Mouse (Mus musculus): ENCODE results near the gene Snrpb2. TPM values are rescaled to one million over a fixed set of nuclear protein-coding genes. Genes with fewer than 3 reads are reported as not detected.

Snrpb2 gene
- 8.2 and 17.1 TPM in 2 replicates for polyA plus RNA-seq (2012; rRNA removed)
- 38.4 and 40.2 TPM in 2 replicates for polyA plus RNA-seq (2014; fragmentation: Nextera tagmentation; extraction: Ambion mirVana)

DNA sequence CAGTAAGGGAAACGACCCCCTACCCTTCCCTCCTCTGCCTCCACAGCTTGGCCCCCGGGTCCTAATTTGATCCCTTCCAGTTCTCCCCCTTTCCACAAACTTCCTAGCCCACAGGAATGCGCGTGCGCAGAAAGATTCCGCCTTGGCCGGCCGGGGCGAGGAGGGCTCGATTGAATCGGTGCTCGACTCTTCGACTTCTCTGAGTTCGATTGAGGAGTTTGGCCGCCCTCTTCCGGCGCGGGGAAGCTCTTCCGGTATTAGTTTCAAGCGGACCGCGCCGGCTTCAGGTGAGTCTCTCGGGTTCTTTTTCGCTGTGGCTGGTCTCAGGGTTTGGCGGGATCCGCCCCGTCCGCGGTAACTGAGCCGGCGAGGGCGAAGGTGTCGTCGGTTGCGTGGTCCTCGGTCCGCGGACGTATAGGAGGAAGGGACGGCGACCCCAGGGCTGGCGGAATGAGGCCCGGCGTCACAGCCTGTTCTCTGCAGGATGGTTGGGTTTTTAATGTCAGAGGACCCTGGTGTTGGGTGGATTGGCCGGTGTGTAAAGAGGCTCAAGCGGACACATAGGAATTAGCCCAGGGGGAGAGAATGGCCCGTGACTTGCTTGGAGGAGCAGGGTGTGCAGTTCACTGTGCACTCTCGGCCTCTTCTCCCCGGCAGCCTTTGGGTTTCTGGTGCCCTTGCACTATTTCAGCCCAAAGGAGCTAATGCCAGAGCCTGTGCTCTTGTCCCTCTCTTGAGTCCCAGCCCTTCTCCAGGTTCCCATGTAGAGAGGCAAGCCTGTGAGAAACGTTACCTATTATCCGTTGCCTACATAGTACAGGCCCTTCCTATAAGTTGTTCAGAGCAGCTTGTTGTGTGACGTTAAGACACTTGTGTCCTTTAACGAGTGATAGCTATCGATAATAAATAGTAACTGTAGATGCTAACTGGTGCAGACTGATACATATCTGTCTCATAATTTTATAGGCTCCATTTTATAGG is at the start of gene Snrpb2:
Gene Snrpb2, plus strand, starts transcription at position 228 of the 981 bp plus-strand sequence.
- WGBS (ENCODE audit: insufficient replicate concordance), result under 1% methylated on average over 55 of the region's 55 CpGs
- Histone ChIP-seq H3K9me3 (ENCODE audit: control insufficient read depth, low read length) (no peaks in the 10 kb centered on the region), H3K36me3 (replicated peaks; ENCODE audit: control insufficient read depth, insufficient read depth, low read depth) (peaks cover 7% of the 10 kb centered on the region), H3K4me1 (replicated peaks; ENCODE audit: control insufficient read depth in 2 of 2, insufficient read depth in 2 of 2, low read length in 1 of 2) (peaks cover 3 to 6% of the 10 kb centered on the region in 2 experiments), H3K4me2 (ENCODE audit: low read depth) (peak within 1 kb of the TSS; percentile 75), H3K27me3 (ENCODE audit: control insufficient read depth, insufficient read depth, low read length) (no peaks in the 10 kb centered on the region), H3K27ac (no peak within 1 kb of the TSS), H3K4me3 (ENCODE audit: insufficient read depth in 1 of 2, low read depth in 2 of 2, low read length in 2 of 2) (peak within 1 kb of the TSS; percentile 73 to 84), H3K9ac (replicated peaks) (peak within 1 kb of the TSS; percentile 88)
- TF ChIP-seq CTCF (IDR thresholded peaks at IDR 0.05; ENCODE audit: low read depth) (peak; percentile 43; the same call in 1 of the 2 replicates), EP300 (IDR thresholded peaks at IDR 0.05; ENCODE audit: low read depth) (no peak)
- DNase-seq (ENCODE audit: low read depth in 3 of 3, low spot score in 3 of 3) (peak; percentile 73 to 78 (median 75)), ATAC-seq (ENCODE audit: insufficient read depth) (peak; percentile 92)

DNA sequence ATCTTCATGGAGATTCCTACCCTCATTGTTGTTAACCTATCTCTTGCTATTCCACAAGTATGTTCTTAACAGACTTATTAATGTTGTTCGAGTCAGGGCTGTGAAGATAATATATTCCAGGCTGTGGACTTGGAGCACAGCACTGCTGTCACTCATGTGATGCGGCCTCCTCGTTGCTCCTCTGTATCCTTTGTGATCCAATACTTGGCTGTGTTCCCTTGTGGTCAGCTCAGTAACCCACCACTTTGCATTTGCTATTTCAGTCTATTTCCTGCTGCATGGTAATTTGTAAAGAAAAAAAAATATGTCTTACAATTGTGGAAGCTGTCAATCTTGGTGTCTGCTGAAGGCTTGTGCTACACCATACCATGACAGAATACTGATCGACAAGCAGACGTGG is 49.8 kb upstream of the Snrpb2 start:
- TF ChIP-seq CTCF (IDR thresholded peaks at IDR 0.05; ENCODE audit: low read depth) (no peak), EP300 (IDR thresholded peaks at IDR 0.05; ENCODE audit: low read depth) (no peak)
- DNase-seq (ENCODE audit: low read depth in 3 of 3, low spot score in 3 of 3) (no peak), ATAC-seq (ENCODE audit: insufficient read depth) (no peak)
- Histone ChIP-seq H3K27ac (no peak overlapping the region), H3K4me3 (ENCODE audit: insufficient read depth in 1 of 2, low read depth in 2 of 2, low read length in 2 of 2) (no peak overlapping the region), H3K4me2 (ENCODE audit: low read depth) (no peak overlapping the region), H3K27me3 (ENCODE audit: control insufficient read depth, insufficient read depth, low read length) (no peaks in the 10 kb centered on the region), H3K9me3 (ENCODE audit: control insufficient read depth, low read length) (no peaks in the 10 kb centered on the region), H3K4me1 (replicated peaks; ENCODE audit: control insufficient read depth in 2 of 2, insufficient read depth in 2 of 2, low read length in 1 of 2) (no peaks in the 10 kb centered on the region), H3K36me3 (replicated peaks; ENCODE audit: control insufficient read depth, insufficient read depth, low read depth) (no peaks in the 10 kb centered on the region), H3K9ac (replicated peaks) (no peak overlapping the region)
- WGBS (ENCODE audit: insufficient replicate concordance), result 30% methylated on average over 5 of the region's 5 CpGs

DNA sequence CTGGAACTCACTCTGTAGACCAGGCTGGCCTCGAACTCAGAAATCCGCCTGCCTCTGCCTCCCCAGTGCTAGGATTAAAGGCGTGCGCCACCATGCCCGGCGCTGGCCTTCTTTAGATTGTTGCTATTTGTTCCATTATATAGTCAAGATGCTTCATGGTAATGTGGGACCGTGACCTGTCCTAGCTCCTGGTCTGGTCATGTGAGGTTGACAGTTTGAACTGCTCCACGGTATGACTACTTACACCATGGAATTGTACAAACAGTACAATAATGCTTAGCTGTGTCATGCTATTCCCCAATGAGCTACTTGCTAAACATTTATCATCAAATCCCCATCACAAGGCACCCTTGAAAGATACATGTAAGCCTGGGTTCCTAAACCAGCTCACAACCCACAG is 44.8 kb upstream of the Snrpb2 start:
- Histone ChIP-seq H3K9me3 (ENCODE audit: control insufficient read depth, low read length) (no peaks in the 10 kb centered on the region), H3K27ac (no peak overlapping the region), H3K4me3 (ENCODE audit: insufficient read depth in 1 of 2, low read depth in 2 of 2, low read length in 2 of 2) (no peak overlapping the region), H3K4me1 (replicated peaks; ENCODE audit: control insufficient read depth in 2 of 2, insufficient read depth in 2 of 2, low read length in 1 of 2) (no peaks in the 10 kb centered on the region), H3K36me3 (replicated peaks; ENCODE audit: control insufficient read depth, insufficient read depth, low read depth) (no peaks in the 10 kb centered on the region), H3K9ac (replicated peaks) (no peak overlapping the region), H3K4me2 (ENCODE audit: low read depth) (no peak overlapping the region), H3K27me3 (ENCODE audit: control insufficient read depth, insufficient read depth, low read length) (no peaks in the 10 kb centered on the region)
- TF ChIP-seq CTCF (IDR thresholded peaks at IDR 0.05; ENCODE audit: low read depth), result no peak
- WGBS (ENCODE audit: insufficient replicate concordance), result 79% methylated on average over 8 of the region's 8 CpGs
- ATAC-seq (ENCODE audit: insufficient read depth), result no peak
- no peak for DNase-seq (ENCODE audit: low read depth in 3 of 3, low spot score in 3 of 3)

DNA sequence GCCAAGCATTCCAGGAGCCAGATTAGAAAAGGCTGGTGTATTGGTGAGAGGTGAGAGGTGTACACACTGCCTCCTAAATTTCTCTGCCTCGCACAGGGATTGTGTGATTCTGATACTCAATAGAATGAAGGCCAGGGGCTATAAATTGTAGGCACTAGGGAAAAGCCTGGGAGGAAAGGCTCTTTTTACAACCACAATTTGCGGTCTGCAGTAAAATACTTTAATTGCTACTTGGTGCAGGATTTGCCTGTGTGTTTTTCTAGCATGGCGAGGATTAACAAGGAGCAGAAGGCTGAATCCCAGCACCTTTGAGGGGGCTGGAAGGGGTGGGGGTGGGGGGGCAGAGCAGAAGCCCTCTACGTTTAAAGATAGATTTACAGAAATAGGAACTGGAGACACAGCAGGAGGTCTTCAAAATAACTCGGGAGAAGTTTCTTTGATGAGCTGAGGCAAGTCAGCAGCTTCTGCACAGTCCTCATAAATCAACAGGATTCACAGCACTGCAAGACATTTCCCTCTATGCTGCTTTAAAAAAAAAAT is 44.2 kb upstream of the Snrpb2 start:
- H3K36me3 ChIP-seq (replicated peaks; ENCODE audit: control insufficient read depth, insufficient read depth, low read depth), result no peaks in the 10 kb centered on the region
- H3K27me3 ChIP-seq (ENCODE audit: control insufficient read depth, insufficient read depth, low read length), result no peaks in the 10 kb centered on the region
- WGBS (ENCODE audit: insufficient replicate concordance), result 41% methylated on average over 5 of the region's 5 CpGs
- H3K4me2 ChIP-seq (ENCODE audit: low read depth), result no peak overlapping the region
- DNase-seq (ENCODE audit: low read depth in 3 of 3, low spot score in 3 of 3), result no peak
- no peaks in the 10 kb centered on the region for H3K4me1 ChIP-seq (replicated peaks; ENCODE audit: control insufficient read depth in 2 of 2, insufficient read depth in 2 of 2, low read length in 1 of 2)
- H3K9me3 ChIP-seq (ENCODE audit: control insufficient read depth, low read length), result no peaks in the 10 kb centered on the region
- no peak overlapping the region for H3K4me3 ChIP-seq (ENCODE audit: insufficient read depth in 1 of 2, low read depth in 2 of 2, low read length in 2 of 2)
- no peak overlapping the region for H3K9ac ChIP-seq (replicated peaks)
- ATAC-seq (ENCODE audit: insufficient read depth), result no peak
- H3K27ac ChIP-seq, result no peak overlapping the region
- TF ChIP-seq CTCF (IDR thresholded peaks at IDR 0.05; ENCODE audit: low read depth), result no peak
- TF ChIP-seq EP300 (IDR thresholded peaks at IDR 0.05; ENCODE audit: low read depth), result no peak

DNA sequence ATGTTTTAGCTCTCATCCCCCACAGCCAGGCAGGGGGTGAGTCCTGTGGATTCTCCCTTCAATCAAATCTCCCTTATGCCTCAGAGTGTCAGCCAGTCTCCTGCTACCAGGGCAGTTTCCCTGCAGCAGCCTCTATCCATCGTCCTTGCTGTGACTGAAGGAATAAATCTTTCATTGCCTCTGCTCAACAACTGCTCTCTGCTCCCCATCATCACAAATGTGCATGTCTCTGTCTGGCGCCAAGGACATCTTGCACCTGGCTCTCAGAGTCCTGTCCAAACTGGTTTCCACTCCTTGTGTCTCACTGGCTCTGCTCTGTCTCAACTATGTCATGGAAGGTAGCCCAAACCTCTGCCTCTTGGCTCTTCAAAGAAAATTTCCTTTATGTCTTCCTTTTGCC is 43.1 kb upstream of the Snrpb2 start:
- no peaks in the 10 kb centered on the region for H3K4me1 ChIP-seq (replicated peaks; ENCODE audit: control insufficient read depth in 2 of 2, insufficient read depth in 2 of 2, low read length in 1 of 2)
- no peaks in the 10 kb centered on the region for H3K27me3 ChIP-seq (ENCODE audit: control insufficient read depth, insufficient read depth, low read length)
- no peak overlapping the region for H3K4me2 ChIP-seq (ENCODE audit: low read depth)
- TF ChIP-seq CTCF (IDR thresholded peaks at IDR 0.05; ENCODE audit: low read depth) (no peak), EP300 (IDR thresholded peaks at IDR 0.05; ENCODE audit: low read depth) (no peak)
- DNase-seq (ENCODE audit: low read depth in 3 of 3, low spot score in 3 of 3), result no peak
- no peak overlapping the region for H3K27ac ChIP-seq
- H3K9ac ChIP-seq (replicated peaks), result no peak overlapping the region
- ATAC-seq (ENCODE audit: insufficient read depth), result no peak
- no peak overlapping the region for H3K4me3 ChIP-seq (ENCODE audit: insufficient read depth in 1 of 2, low read depth in 2 of 2, low read length in 2 of 2)
- no peaks in the 10 kb centered on the region for H3K9me3 ChIP-seq (ENCODE audit: control insufficient read depth, low read length)
- H3K36me3 ChIP-seq (replicated peaks; ENCODE audit: control insufficient read depth, insufficient read depth, low read depth), result no peaks in the 10 kb centered on the region
- whole genome bisulfite sequencing (ENCODE audit: insufficient replicate concordance), result 30% methylated on average over 2 of the region's 2 CpGs

All from liver, embryonic 14.5 days (tissue).